Mouse (Mus musculus): ENCODE results near the gene Adcy9.
"Not testable (repeated sequence)": the region's sequence is repeated elsewhere in the genome, so short reads cannot be mapped to it uniquely, and the experiment has no call there.

Gene Adcy9

DNA sequence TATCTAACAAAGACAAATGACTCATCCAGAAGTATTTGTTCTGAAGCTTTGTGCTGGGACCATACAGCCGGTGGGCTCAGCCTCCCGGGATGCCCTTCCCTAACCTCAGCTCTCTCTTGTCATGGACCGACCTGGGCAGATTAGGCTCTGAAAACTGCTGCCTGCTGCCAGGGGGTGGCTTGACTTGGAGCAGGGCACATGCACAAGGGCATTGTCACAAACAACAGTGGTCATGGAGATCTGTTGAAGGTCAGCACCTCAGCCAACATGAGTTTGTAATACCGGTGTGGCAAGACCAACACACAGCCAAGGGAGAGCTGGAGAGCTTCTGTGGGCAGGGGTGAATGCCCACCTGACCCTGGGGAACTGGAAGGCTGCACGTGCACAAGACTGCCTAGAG, 42.7 kb downstream of the Adcy9 start:
- peak; percentile 26 to 40 for DNase-seq

GRCm38 (mm10) chr16:4374780-4375380, 45.4 kb downstream of the Adcy9 start:
- peak; percentile 66 to 68 for DNase-seq

GRCm38 (mm10) chr16:4374270-4374669, 46.0 kb downstream of the Adcy9 start:
- no peak for DNase-seq

DNA sequence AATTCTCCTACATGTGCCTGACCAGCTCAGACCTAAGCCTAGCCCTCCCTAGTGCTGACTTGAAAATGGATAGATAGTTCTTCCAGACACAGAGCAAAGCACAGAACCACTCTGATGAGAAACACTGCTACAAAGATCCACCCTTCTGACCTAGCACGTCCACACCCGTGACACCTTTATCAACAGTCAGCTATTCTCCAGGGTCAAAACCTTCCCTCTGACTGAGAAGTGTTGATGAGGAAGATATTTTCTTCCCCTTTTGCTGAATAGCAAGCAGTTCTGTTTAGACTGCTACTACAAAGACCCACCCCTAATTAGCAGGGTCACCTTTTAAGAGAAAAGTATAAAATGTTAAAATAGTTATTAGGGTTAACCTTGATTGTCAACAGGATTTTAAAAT, 49.3 kb downstream of the Adcy9 start:
- DNase-seq, result no peak

GRCm38 (mm10) chr16:4370141-4370541, 50.2 kb downstream of the Adcy9 start:
- DNase-seq, result peak; percentile 45 to 50

- no peak for DNase-seq
Measured at GRCm38 (mm10) chr16:4367930-4368329, 52.4 kb downstream of the Adcy9 start.

DNA sequence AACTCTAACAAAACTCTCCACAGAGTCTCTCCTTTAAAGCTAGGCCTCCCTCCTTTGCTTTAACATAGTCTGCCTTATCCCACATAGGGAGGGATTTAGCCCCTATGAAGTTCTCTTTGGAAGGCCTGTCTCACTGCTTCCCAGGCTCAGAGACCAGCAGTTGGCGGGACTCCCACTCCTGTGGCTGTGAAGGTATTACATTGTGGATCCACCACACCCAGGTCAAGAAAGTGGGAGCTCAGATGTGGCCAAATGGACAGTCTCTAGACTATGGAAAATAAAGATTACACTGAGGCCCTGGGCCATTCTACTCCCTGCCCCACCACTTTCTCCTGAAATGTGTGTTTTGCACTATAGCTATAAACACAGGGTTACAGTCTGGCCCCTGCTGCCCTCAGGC, 53.0 kb downstream of the Adcy9 start:
- no peak for DNase-seq

DNA sequence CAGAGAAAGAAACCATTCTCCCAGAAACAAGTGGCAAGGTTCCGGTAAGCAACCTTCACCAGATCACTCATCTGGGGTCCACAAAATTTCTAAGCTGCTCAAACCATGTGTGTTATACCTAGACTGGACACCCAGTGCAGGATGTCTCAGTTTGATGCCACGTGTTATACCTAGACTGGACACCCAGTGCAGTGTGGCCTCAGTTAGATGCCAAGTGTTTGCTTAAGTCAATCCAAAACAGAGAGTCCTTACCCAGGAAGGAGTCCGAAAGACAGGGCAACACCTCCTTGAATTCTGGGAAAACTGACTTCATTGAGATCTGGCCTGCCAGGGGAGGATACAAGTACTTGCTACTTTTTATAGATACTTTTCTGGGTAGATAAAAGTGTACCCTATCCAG, 53.6 kb downstream of the Adcy9 start:
- DNase-seq, result no peak

GRCm38 (mm10) chr16:4363341-4364116, 56.8 kb downstream of the Adcy9 start:
- no peak for DNase-seq

DNA sequence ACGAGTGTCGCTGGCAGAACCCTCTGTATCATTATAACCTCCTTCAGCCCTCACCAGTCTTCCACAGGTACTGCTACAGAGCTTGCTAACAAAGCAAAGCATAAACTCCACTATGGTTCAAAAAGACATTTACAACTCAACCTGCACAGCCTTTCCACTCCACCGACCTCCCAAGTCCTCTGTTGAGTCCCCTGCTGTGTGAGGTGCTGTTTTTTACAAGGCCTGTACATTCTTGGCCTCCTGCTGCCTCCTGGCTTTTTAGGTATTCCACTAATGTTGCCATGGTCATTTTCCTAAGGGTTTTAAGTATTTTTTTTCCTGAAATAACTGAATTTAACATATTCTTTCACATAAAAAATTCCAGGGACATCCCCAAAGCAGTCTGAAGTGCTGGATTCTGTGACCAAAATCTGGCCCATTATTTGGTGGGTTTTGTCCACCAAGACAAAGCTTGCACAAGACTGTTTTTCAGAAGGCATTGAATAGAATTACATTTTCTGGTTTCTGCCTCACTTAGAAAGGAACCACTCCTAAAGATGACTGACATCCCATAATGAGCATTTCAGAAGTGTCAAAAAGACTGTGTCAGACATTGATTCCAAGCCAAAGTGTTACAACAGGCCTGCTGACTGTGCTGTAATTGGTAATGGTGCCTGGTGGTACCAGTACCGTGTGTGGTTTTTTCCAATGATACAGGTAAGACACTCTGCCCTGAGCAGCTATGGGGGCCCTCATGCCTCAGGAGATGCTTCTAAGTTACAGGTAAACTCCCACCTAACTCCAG, 64.8 kb downstream of the Adcy9 start:
- no peak for DNase-seq

GRCm38 (mm10) chr16:4342579-4342978, 77.7 kb downstream of the Adcy9 start:
- DNase-seq, result no peak

GRCm38 (mm10) chr16:4341316-4342062, 78.8 kb downstream of the Adcy9 start:
- no peak for DNase-seq

- not testable (repeated sequence) for DNase-seq
Measured at GRCm38 (mm10) chr16:4339216-4339615, 81.1 kb downstream of the Adcy9 start.

DNA sequence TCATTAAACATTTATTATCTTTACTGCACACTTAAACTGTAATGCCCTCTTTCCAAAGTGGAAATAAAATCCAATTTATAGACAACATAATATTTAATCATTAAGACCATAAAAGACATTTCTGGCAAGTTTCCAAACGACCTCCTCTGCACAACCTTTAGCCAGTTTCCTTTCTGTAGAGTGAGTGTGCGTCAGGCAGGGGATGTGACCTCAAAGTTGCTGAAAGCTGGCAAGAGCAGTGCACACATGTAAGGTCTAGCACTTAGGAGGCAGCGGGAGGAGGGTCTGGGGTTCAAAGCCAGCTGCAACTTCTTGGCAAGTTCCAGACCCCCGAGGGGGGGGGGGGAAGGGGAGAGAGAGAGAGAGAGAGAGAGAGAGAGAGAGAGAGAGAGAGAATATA, 83.0 kb downstream of the Adcy9 start:
- DNase-seq, result no peak

GRCm38 (mm10) chr16:4333788-4334187, 86.5 kb downstream of the Adcy9 start:
- DNase-seq, result no peak

GRCm38 (mm10) chr16:4333371-4333770, 86.9 kb downstream of the Adcy9 start:
- no peak for DNase-seq

DNA sequence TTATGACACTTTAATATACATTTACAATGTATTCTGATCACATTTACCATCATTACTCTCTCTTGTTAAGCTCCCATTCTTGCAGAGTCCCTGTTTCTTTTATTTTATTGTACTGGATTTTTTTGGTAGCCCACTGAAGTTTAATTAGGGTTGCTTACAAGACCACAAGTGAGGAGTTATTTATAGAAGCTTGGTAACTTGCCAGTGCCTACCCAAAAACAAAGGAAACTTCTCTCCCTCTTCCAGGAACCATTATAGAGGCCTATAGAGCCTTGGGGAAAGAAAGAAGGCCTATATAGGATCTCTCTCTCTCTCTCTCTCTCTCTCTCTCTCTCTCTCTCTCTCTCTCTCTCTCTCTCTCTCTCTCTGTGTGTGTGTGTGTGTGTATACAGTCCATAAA, 93.2 kb downstream of the Adcy9 start:
- no peak for DNase-seq

DNA sequence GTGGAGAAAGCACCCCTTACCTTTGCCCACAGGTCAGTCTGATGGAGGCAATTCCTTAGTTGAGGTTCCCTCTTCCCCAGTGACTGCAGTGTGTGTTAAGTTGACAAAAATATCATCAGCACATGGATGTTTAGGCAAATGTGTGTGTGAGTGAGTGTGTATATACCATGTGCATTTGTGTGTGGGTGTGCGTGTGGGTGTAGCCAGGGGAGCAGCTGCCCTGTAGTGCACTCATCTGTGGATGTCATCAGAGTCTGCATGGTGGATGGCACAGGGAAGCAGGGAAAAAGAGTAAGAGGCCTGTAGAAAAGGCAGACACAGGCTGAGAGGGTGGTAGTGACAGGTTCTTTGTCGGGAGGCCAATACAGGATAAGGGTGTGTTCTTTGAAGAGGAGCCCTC, 94.5 kb downstream of the Adcy9 start:
- DNase-seq, result no peak

- DNase-seq, result no peak
Measured at GRCm38 (mm10) chr16:4324967-4325366, 95.3 kb downstream of the Adcy9 start.

GRCm38 (mm10) chr16:4320856-4321255, 99.4 kb downstream of the Adcy9 start:
- no peak for DNase-seq

DNA sequence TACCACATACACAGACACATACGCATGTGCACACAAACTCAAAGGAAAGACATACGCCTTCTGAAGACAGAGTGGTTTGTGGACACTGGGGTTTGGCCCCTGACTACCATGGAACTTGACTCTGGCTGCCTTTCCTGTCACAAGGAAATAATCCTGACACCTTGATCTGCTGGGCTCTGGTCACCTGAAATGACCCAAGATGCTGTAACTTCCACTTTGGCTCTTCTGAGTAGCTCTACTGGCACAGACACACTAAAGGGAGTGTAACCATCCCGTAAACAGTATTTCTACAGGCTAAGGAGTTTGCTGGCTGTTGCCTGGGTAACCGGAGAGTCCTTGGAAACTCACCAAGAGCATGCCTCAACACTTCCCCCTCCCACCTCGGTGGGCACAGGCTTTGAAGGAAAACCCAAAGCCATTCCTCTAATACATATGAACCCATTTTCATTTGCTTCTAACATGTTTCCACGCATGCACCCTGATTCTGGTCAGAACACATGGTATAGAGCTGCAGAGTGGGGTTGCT, 102.2 kb downstream of the Adcy9 start:
- peak in 1 of 2 experiments; percentile 21 for DNase-seq

DNA sequence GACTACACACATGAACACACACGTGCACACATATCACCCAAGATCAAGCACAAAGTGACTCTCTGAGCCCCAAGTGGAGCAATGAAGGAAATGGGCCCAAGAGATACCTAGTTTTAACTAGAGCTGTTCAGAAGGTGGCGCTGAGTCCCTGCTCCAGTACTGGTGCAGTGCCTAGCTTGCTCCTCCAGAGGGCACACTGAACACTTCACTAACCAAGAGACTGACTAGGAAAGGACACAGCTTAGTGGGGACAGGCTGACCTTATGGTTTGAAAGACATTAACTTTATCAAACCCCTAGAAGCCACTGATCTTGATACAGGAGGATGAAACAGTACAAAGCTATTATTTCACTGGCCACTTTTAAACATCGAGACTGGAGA, 104.2 kb downstream of the Adcy9 start:
- peak; percentile 85 to 87 for DNase-seq

Measured in lung, adult 18-20 months (tissue).